7 mouse cellular contexts compared by ENCODE assay signal in genomic region chr7:45524841-45525621, GRCm38 (mm10). TPM values are rescaled to one million over a fixed set of nuclear protein-coding genes. Genes with fewer than 3 reads are reported as not detected.
DNase-seq lines count a peak whose midpoint lies in the region; ATAC-seq and TF ChIP-seq lines count a peak whose summit lies in the region.

No protein-coding gene starts in this region.

- H3K27me3 ChIP-seq in E14TG2a.4 (ENCODE audit: insufficient read depth, low read length), result no peaks in the 10 kb centered on the region
- peaks cover 16% of the 10 kb centered on the region for H3K27me3 ChIP-seq in erythroblast, embryonic 14.5 days (ENCODE audit: control insufficient read depth)
- H3K27me3 ChIP-seq in hindbrain, embryonic 12.5 days, result peaks cover 3% of the 10 kb centered on the region; the same call in 1 of the 2 replicates
- H3K27me3 ChIP-seq in liver, embryonic 13.5 days, result no peaks in the 10 kb centered on the region
- no peaks in the 10 kb centered on the region for H3K27me3 ChIP-seq in neural tube, embryonic 14.5 days (ENCODE audit: control insufficient read depth, insufficient read depth, low read length)

- peak overlapping the region; percentile 96 for H3K4me3 ChIP-seq in E14TG2a.4 (replicated peaks; ENCODE audit: low read length)
- peak overlapping the region; percentile 87 for H3K4me3 ChIP-seq in erythroblast, embryonic 14.5 days (replicated peaks)
- peak overlapping the region; percentile 70 for H3K4me3 ChIP-seq in hindbrain, embryonic 12.5 days
- peak overlapping the region; percentile 99 for H3K4me3 ChIP-seq in liver, embryonic 13.5 days (replicated peaks)
- peak overlapping the region; percentile 64 for H3K4me3 ChIP-seq in neural tube, embryonic 14.5 days (ENCODE audit: low read depth, low read length)

- H3K9ac ChIP-seq in hindbrain, embryonic 12.5 days, result peak overlapping the region; percentile 85
- H3K9ac ChIP-seq in liver, embryonic 13.5 days, result peak overlapping the region; percentile 100
- peak overlapping the region; percentile 73 for H3K9ac ChIP-seq in neural tube, embryonic 14.5 days (replicated peaks; ENCODE audit: low read depth, low read length)

- no peaks in the 10 kb centered on the region for H3K9me3 ChIP-seq in E14TG2a.4 (ENCODE audit: low read length)
- H3K9me3 ChIP-seq in erythroblast, embryonic 14.5 days (ENCODE audit: control insufficient read depth, low read length), result peaks cover 4% of the 10 kb centered on the region
- H3K9me3 ChIP-seq in hindbrain, embryonic 12.5 days (replicated peaks), result no peaks in the 10 kb centered on the region
- no peaks in the 10 kb centered on the region for H3K9me3 ChIP-seq in liver, embryonic 13.5 days (replicated peaks)
- no peaks in the 10 kb centered on the region for H3K9me3 ChIP-seq in neural tube, embryonic 14.5 days (ENCODE audit: control insufficient read depth, low read length)

- WGBS in hindbrain, embryonic 12.5 days, result 28% methylated on average over 12 of the region's 12 CpGs
- 4% methylated on average over 12 of the region's 12 CpGs for WGBS in liver, embryonic 13.5 days (ENCODE audit: insufficient replicate concordance)
- WGBS in neural tube, embryonic 14.5 days, result 37% methylated on average over 12 of the region's 12 CpGs

- H3K4me1 ChIP-seq in E14TG2a.4 (replicated peaks; ENCODE audit: low read depth, low read length), result peaks cover 70% of the 10 kb centered on the region
- peaks cover 42% of the 10 kb centered on the region for H3K4me1 ChIP-seq in erythroblast, embryonic 14.5 days (ENCODE audit: control insufficient read depth)
- H3K4me1 ChIP-seq in hindbrain, embryonic 12.5 days, result peaks cover 25% of the 10 kb centered on the region
- peaks cover 67% of the 10 kb centered on the region for H3K4me1 ChIP-seq in liver, embryonic 13.5 days (replicated peaks)
- peaks cover 10% of the 10 kb centered on the region; the same call in 1 of the 2 replicates for H3K4me1 ChIP-seq in neural tube, embryonic 14.5 days (ENCODE audit: control insufficient read depth, insufficient read depth, low read length)

- DNase-seq in R1 (ENCODE audit: low read depth, low spot score), result peak; percentile 47
- peak; percentile 92 for DNase-seq in liver, embryonic 13.5 days
- DNase-seq in layer of hippocampus, postnatal 14 days (ENCODE audit: low spot score in 2 of 2), result no peak

- no peak for TF ChIP-seq CTCF in E14TG2a.4 (conservative IDR thresholded peaks at IDR 0.05; ENCODE audit: low read length)

- H3K36me3 ChIP-seq in E14TG2a.4 (ENCODE audit: insufficient read depth, low read length), result peaks cover 29% of the 10 kb centered on the region
- peaks cover 57% of the 10 kb centered on the region for H3K36me3 ChIP-seq in erythroblast, embryonic 14.5 days (ENCODE audit: control insufficient read depth)
- H3K36me3 ChIP-seq in hindbrain, embryonic 12.5 days, result peaks cover 2% of the 10 kb centered on the region; the same call in 1 of the 2 replicates
- H3K36me3 ChIP-seq in liver, embryonic 13.5 days, result peaks cover 40% of the 10 kb centered on the region
- no peaks in the 10 kb centered on the region for H3K36me3 ChIP-seq in neural tube, embryonic 14.5 days (ENCODE audit: control insufficient read depth, insufficient read depth, low read length)

- ATAC-seq in hindbrain, embryonic 12.5 days (ENCODE audit: low FRiP score), result no peak
- peak; percentile 86 for ATAC-seq in liver, embryonic 13.5 days (ENCODE audit: low read depth)
- ATAC-seq in neural tube, embryonic 14.5 days (ENCODE audit: low read depth), result peak; percentile 2; the same call in 1 of the 2 replicates

- peak overlapping the region; percentile 78; the same call in 1 of the 2 replicates for H3K27ac ChIP-seq in hindbrain, embryonic 12.5 days
- peak overlapping the region; percentile 99 for H3K27ac ChIP-seq in liver, embryonic 13.5 days
- peak overlapping the region; percentile 70 for H3K27ac ChIP-seq in neural tube, embryonic 14.5 days (ENCODE audit: low read depth, low read length)

- peak overlapping the region; percentile 85 for H3K4me2 ChIP-seq in hindbrain, embryonic 12.5 days (replicated peaks)
- peak overlapping the region; percentile 80 for H3K4me2 ChIP-seq in liver, embryonic 13.5 days
- peak overlapping the region; percentile 88 for H3K4me2 ChIP-seq in neural tube, embryonic 14.5 days (ENCODE audit: low read depth, low read length)

RNA-seq across cellular contexts. Expression of gene Ppp1r15a, which starts 1.0 kb away (rescaled TPM):
- polyA plus RNA-seq in erythroblast, embryonic 14.5 days (2012), result 543 and 840 TPM in 2 replicates
- polyA plus RNA-seq in hindbrain, embryonic 12.5 days (2016; fragmentation: Nextera tagmentation; extraction: Ambion mirVana), result 16.7 and 19.2 TPM in 2 replicates
- polyA plus RNA-seq in liver, embryonic 13.5 days (2015; fragmentation: Nextera tagmentation; extraction: Ambion mirVana), result 180 and 197 TPM in 2 replicates
- 14.0 and 14.2 TPM in 2 replicates for polyA plus RNA-seq in neural tube, embryonic 14.5 days (2014; fragmentation: Nextera tagmentation; extraction: Ambion mirVana)
- total RNA-seq in layer of hippocampus, postnatal 14 days (2021), result 10 to 100 TPM; 27.8 to 29.5 TPM

RNA-seq across cellular contexts. Expression of gene Plekha4, which starts 1.1 kb away (rescaled TPM):
- polyA plus RNA-seq in erythroblast, embryonic 14.5 days (2012), result 0.42 and 1.0 TPM in 2 replicates
- 1.9 and 3.8 TPM in 2 replicates for polyA plus RNA-seq in hindbrain, embryonic 12.5 days (2016; fragmentation: Nextera tagmentation; extraction: Ambion mirVana)
- 0.43 and 0.52 TPM in 2 replicates for polyA plus RNA-seq in liver, embryonic 13.5 days (2015; fragmentation: Nextera tagmentation; extraction: Ambion mirVana)
- polyA plus RNA-seq in neural tube, embryonic 14.5 days (2014; fragmentation: Nextera tagmentation; extraction: Ambion mirVana), result 0.54 and 3.2 TPM in 2 replicates
- total RNA-seq in layer of hippocampus, postnatal 14 days (2021), result 1 to 10 TPM in 1 of 2 experiments, under 1 TPM in 1; 0.83 to 1.5 TPM

RNA-seq across cellular contexts. Expression of gene Nucb1, which starts 14.8 kb away (rescaled TPM):
- polyA plus RNA-seq in erythroblast, embryonic 14.5 days (2012), result 54.7 and 66.6 TPM in 2 replicates
- 144 and 147 TPM in 2 replicates for polyA plus RNA-seq in hindbrain, embryonic 12.5 days (2016; fragmentation: Nextera tagmentation; extraction: Ambion mirVana)
- polyA plus RNA-seq in liver, embryonic 13.5 days (2015; fragmentation: Nextera tagmentation; extraction: Ambion mirVana), result 110 and 127 TPM in 2 replicates
- polyA plus RNA-seq in neural tube, embryonic 14.5 days (2014; fragmentation: Nextera tagmentation; extraction: Ambion mirVana), result 115 and 134 TPM in 2 replicates
- total RNA-seq in layer of hippocampus, postnatal 14 days (2021), result 100 to 1,000 TPM in 1 of 2 experiments, 10 to 100 TPM in 1; 97.1 to 109 TPM

RNA-seq across cellular contexts. Expression of gene Hsd17b14, which starts 29.7 kb away (rescaled TPM):
- polyA plus RNA-seq in erythroblast, embryonic 14.5 days (2012), result 0.31 and 0.50 TPM in 2 replicates
- polyA plus RNA-seq in hindbrain, embryonic 12.5 days (2016; fragmentation: Nextera tagmentation; extraction: Ambion mirVana), result 0.70 and 0.79 TPM in 2 replicates
- 1.3 and 1.9 TPM in 2 replicates for polyA plus RNA-seq in liver, embryonic 13.5 days (2015; fragmentation: Nextera tagmentation; extraction: Ambion mirVana)
- 0.40 and 0.60 TPM in 2 replicates for polyA plus RNA-seq in neural tube, embryonic 14.5 days (2014; fragmentation: Nextera tagmentation; extraction: Ambion mirVana)
- total RNA-seq in layer of hippocampus, postnatal 14 days (2021), result not detected

RNA-seq across cellular contexts. Expression of gene Dhdh, which starts 36.4 kb away (rescaled TPM):
- 0.01 and 0.02 TPM in 2 replicates for polyA plus RNA-seq in erythroblast, embryonic 14.5 days (2012)
- polyA plus RNA-seq in hindbrain, embryonic 12.5 days (2016; fragmentation: Nextera tagmentation; extraction: Ambion mirVana), result 3.4 and 3.5 TPM in 2 replicates
- 2.0 and 2.2 TPM in 2 replicates for polyA plus RNA-seq in liver, embryonic 13.5 days (2015; fragmentation: Nextera tagmentation; extraction: Ambion mirVana)
- 4.0 and 4.6 TPM in 2 replicates for polyA plus RNA-seq in neural tube, embryonic 14.5 days (2014; fragmentation: Nextera tagmentation; extraction: Ambion mirVana)
- total RNA-seq in layer of hippocampus, postnatal 14 days (2021), result 1 to 10 TPM; 2.8 TPM

Comparison
In these comparisons a context has a peak if more than half of its experiments do, and no peak if none do; other contexts are left out.
1. DNase-seq: peak in R1 (single experiment) and liver, embryonic 13.5 days (single experiment); none in layer of hippocampus, postnatal 14 days (0 of 2).
2. Peak in every context shown above with its lines, with median percentiles within 50 percentile points of each other: H3K4me3 ChIP-seq, H3K27ac ChIP-seq, H3K4me2 ChIP-seq and H3K9ac ChIP-seq.